Mouse (Mus musculus): ENCODE measurements at regions not wholly inside any gene's neighbourhood (a gene's known extent, or its start where the extent isn't known, plus 50 kb on each side); places are given as distances from the start of the nearest gene placed in this dataset.
"Not testable (repeated sequence)": the region's sequence is repeated elsewhere in the genome, so short reads cannot be mapped to it uniquely, and the experiment has no call there.

DNA sequence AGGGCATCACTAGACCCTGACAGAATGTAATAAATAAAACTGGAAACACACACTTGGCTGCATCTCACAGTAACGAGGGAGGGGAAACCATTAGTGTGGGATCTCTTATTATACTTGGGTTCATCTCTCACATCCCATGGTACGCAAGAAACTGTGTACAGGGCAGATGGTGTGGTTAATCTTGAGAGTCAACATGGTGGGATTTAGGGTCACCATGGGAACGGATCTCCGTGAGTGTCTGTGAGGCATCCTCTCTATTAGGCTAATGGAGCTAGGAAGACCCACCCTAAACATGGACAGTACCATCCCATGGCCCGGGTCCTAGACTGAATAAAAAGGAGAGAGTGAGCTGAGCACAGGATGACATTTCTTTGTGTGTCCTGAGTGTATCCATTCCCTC lies 130.1 kb upstream of the Dapk1 start:
- no peak overlapping the region for H3K4me3 ChIP-seq (replicated peaks; ENCODE audit: low read length)
- ATAC-seq = no peak
- 70% methylated on average over 5 of the region's 5 CpGs for WGBS

DNA sequence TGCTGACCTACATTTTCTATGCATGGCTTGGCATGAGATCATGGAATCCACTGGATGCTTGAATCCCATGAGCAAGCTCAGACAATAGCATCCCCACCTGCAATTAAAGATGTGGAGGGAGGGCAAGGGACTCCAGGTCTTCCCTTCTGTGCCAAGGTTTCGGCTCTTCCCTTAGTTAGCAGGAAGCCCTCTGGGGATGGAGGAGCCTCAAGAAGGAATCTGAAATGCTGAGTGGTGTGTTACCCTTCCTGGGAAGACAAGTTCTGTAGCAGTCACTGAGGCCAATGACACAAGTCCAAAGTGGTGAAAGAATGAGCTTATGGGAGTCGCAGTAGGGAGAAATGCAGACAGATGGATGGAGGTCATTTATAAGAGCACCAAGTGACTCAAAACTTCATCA lies 125.4 kb upstream of the Dapk1 start:
- 83% methylated on average over 2 of the region's 2 CpGs for WGBS
- H3K36me3 ChIP-seq (ENCODE audit: control insufficient read depth, insufficient read depth) = no peaks in the 10 kb centered on the region
- no peak overlapping the region for H3K4me3 ChIP-seq (replicated peaks; ENCODE audit: low read length)
- H3K4me1 ChIP-seq (replicated peaks; ENCODE audit: control insufficient read depth, insufficient read depth, low read length) = peaks cover 28% of the 10 kb centered on the region
- H3K27me3 ChIP-seq (replicated peaks; ENCODE audit: control insufficient read depth, insufficient read depth, low read length) = no peaks in the 10 kb centered on the region
- no peak overlapping the region for H3K27ac ChIP-seq (ENCODE audit: low read length)
- H3K9ac ChIP-seq (replicated peaks; ENCODE audit: low read depth, low read length) = no peak overlapping the region
- H3K9me3 ChIP-seq (ENCODE audit: control insufficient read depth, low read length) = no peaks in the 10 kb centered on the region
- ATAC-seq = no peak
- H3K4me2 ChIP-seq (ENCODE audit: low read length) = no peak overlapping the region

More for the DNA sequence above, 130.1 kb upstream of the Dapk1 start:
- H3K9me3 ChIP-seq (ENCODE audit: control insufficient read depth, low read length) = no peaks in the 10 kb centered on the region
- no peak overlapping the region for H3K4me2 ChIP-seq (ENCODE audit: low read length)
- no peaks in the 10 kb centered on the region for H3K36me3 ChIP-seq (ENCODE audit: control insufficient read depth, insufficient read depth)
- H3K4me1 ChIP-seq (replicated peaks; ENCODE audit: control insufficient read depth, insufficient read depth, low read length) = peaks cover 3% of the 10 kb centered on the region; the same call in 1 of the 2 replicates
- H3K27ac ChIP-seq (ENCODE audit: low read length) = no peak overlapping the region
- H3K27me3 ChIP-seq (replicated peaks; ENCODE audit: control insufficient read depth, insufficient read depth, low read length) = no peaks in the 10 kb centered on the region
- no peak overlapping the region for H3K9ac ChIP-seq (replicated peaks; ENCODE audit: low read depth, low read length)

GRCm38 (mm10) chr13:60478301-60478700 lies 123.4 kb upstream of the Dapk1 start:
- H3K4me3 ChIP-seq (replicated peaks; ENCODE audit: low read length) = no peak overlapping the region
- WGBS = 77% methylated on average over 6 of the region's 6 CpGs

GRCm38 (mm10) chr13:60479043-60479861 lies 122.5 kb upstream of the Dapk1 start:
- no peaks in the 10 kb centered on the region for H3K36me3 ChIP-seq (ENCODE audit: control insufficient read depth, insufficient read depth)
- H3K9ac ChIP-seq (replicated peaks; ENCODE audit: low read depth, low read length) = no peak overlapping the region; the same call in 1 of the 2 replicates
- H3K4me2 ChIP-seq (ENCODE audit: low read length) = peak overlapping the region; percentile 69
- H3K9me3 ChIP-seq (ENCODE audit: control insufficient read depth, low read length) = peaks cover 3% of the 10 kb centered on the region; the same call in 1 of the 2 replicates
- H3K4me1 ChIP-seq (replicated peaks; ENCODE audit: control insufficient read depth, insufficient read depth, low read length) = peaks cover 28% of the 10 kb centered on the region
- ATAC-seq = peak; percentile 57
- 1% methylated on average over 18 of the region's 18 CpGs for WGBS
- peak overlapping the region; percentile 41 for H3K4me3 ChIP-seq (replicated peaks; ENCODE audit: low read length)
- no peaks in the 10 kb centered on the region for H3K27me3 ChIP-seq (replicated peaks; ENCODE audit: control insufficient read depth, insufficient read depth, low read length)
- H3K27ac ChIP-seq (ENCODE audit: low read length) = peak overlapping the region; percentile 86

More at GRCm38 (mm10) chr13:60478301-60478700, 123.4 kb upstream of the Dapk1 start:
- no peak for ATAC-seq
- H3K36me3 ChIP-seq (ENCODE audit: control insufficient read depth, insufficient read depth) = no peaks in the 10 kb centered on the region
- no peak overlapping the region for H3K4me2 ChIP-seq (ENCODE audit: low read length)
- no peaks in the 10 kb centered on the region for H3K27me3 ChIP-seq (replicated peaks; ENCODE audit: control insufficient read depth, insufficient read depth, low read length)
- no peaks in the 10 kb centered on the region for H3K9me3 ChIP-seq (ENCODE audit: control insufficient read depth, low read length)
- H3K27ac ChIP-seq (ENCODE audit: low read length) = no peak overlapping the region
- H3K4me1 ChIP-seq (replicated peaks; ENCODE audit: control insufficient read depth, insufficient read depth, low read length) = peaks cover 28% of the 10 kb centered on the region
- no peak overlapping the region for H3K9ac ChIP-seq (replicated peaks; ENCODE audit: low read depth, low read length)

GRCm38 (mm10) chr13:60479862-60480730 lies 121.7 kb upstream of the Dapk1 start:
- H3K9me3 ChIP-seq (ENCODE audit: control insufficient read depth, low read length) = peaks cover 3% of the 10 kb centered on the region; the same call in 1 of the 2 replicates
- peaks cover 28% of the 10 kb centered on the region for H3K4me1 ChIP-seq (replicated peaks; ENCODE audit: control insufficient read depth, insufficient read depth, low read length)
- no peaks in the 10 kb centered on the region for H3K36me3 ChIP-seq (ENCODE audit: control insufficient read depth, insufficient read depth)
- ATAC-seq = 0 out of 2 replicates have a peak, but pooled peaks have one; percentile 24
- H3K4me2 ChIP-seq (ENCODE audit: low read length) = peak overlapping the region; percentile 69
- H3K27me3 ChIP-seq (replicated peaks; ENCODE audit: control insufficient read depth, insufficient read depth, low read length) = no peaks in the 10 kb centered on the region
- WGBS = 8% methylated on average over 13 of the region's 13 CpGs
- H3K9ac ChIP-seq (replicated peaks; ENCODE audit: low read depth, low read length) = no peak overlapping the region
- no peak overlapping the region; the same call in 1 of the 2 replicates for H3K4me3 ChIP-seq (replicated peaks; ENCODE audit: low read length)
- no peak overlapping the region; the same call in 1 of the 2 replicates for H3K27ac ChIP-seq (ENCODE audit: low read length)

- 2% methylated on average over 21 of the region's 21 CpGs for WGBS
- H3K9me3 ChIP-seq (ENCODE audit: control insufficient read depth, low read length) = peaks cover 3% of the 10 kb centered on the region; the same call in 1 of the 2 replicates
- peaks cover 30% of the 10 kb centered on the region for H3K4me1 ChIP-seq (replicated peaks; ENCODE audit: control insufficient read depth, insufficient read depth, low read length)
- H3K36me3 ChIP-seq (ENCODE audit: control insufficient read depth, insufficient read depth) = no peaks in the 10 kb centered on the region
- H3K4me2 ChIP-seq (ENCODE audit: low read length) = peak overlapping the region; percentile 35
- H3K4me3 ChIP-seq (replicated peaks; ENCODE audit: low read length) = 0 out of 2 replicates have a peak overlapping the region, but pooled peaks have one; percentile 10
- H3K9ac ChIP-seq (replicated peaks; ENCODE audit: low read depth, low read length) = 0 out of 2 replicates have a peak overlapping the region, but pooled peaks have one; percentile 19
- no peaks in the 10 kb centered on the region for H3K27me3 ChIP-seq (replicated peaks; ENCODE audit: control insufficient read depth, insufficient read depth, low read length)
- ATAC-seq = peak; percentile 25; the same call in 1 of the 2 replicates
- H3K27ac ChIP-seq (ENCODE audit: low read length) = no peak overlapping the region; the same call in 1 of the 2 replicates
These were observed 120.9 kb upstream of the Dapk1 start for GRCm38 (mm10) chr13:60480731-60481431.

- peaks cover 34% of the 10 kb centered on the region for H3K4me1 ChIP-seq (replicated peaks; ENCODE audit: control insufficient read depth, insufficient read depth, low read length)
- not testable (repeated sequence) for H3K9ac ChIP-seq (replicated peaks; ENCODE audit: low read depth, low read length); H3K27ac ChIP-seq (ENCODE audit: low read length); ATAC-seq; H3K4me2 ChIP-seq (ENCODE audit: low read length); H3K27me3 ChIP-seq (replicated peaks; ENCODE audit: control insufficient read depth, insufficient read depth, low read length); H3K4me3 ChIP-seq (replicated peaks; ENCODE audit: low read length); H3K36me3 ChIP-seq (ENCODE audit: control insufficient read depth, insufficient read depth); H3K9me3 ChIP-seq (ENCODE audit: control insufficient read depth, low read length)
- WGBS = 62% methylated on average over 11 of the region's 11 CpGs
These were observed 120.3 kb upstream of the Dapk1 start for GRCm38 (mm10) chr13:60481451-60481850.

GRCm38 (mm10) chr13:60481946-60482345 lies 119.8 kb upstream of the Dapk1 start:
- no peak overlapping the region for H3K4me3 ChIP-seq (replicated peaks; ENCODE audit: low read length)
- H3K4me2 ChIP-seq (ENCODE audit: low read length) = no peak overlapping the region
- H3K4me1 ChIP-seq (replicated peaks; ENCODE audit: control insufficient read depth, insufficient read depth, low read length) = peaks cover 34% of the 10 kb centered on the region
- no peaks in the 10 kb centered on the region for H3K27me3 ChIP-seq (replicated peaks; ENCODE audit: control insufficient read depth, insufficient read depth, low read length)
- H3K36me3 ChIP-seq (ENCODE audit: control insufficient read depth, insufficient read depth) = no peaks in the 10 kb centered on the region
- ATAC-seq = no peak
- peaks cover 3% of the 10 kb centered on the region; the same call in 1 of the 2 replicates for H3K9me3 ChIP-seq (ENCODE audit: control insufficient read depth, low read length)
- WGBS = 95% methylated on average over 6 of the region's 6 CpGs
- H3K27ac ChIP-seq (ENCODE audit: low read length) = no peak overlapping the region
- no peak overlapping the region for H3K9ac ChIP-seq (replicated peaks; ENCODE audit: low read depth, low read length)

Data from forebrain, embryonic 16.5 days (tissue).